Mouse (Mus musculus) liver, embryonic 14.5 days (tissue): ENCODE results near the gene Sf3a1. TPM values are rescaled to one million over a fixed set of nuclear protein-coding genes. Genes with fewer than 3 reads are reported as not detected.

ENCODE experiments used
- ATAC-seq: fragments of 200-750 bp; cut with Nextera tagmentation; 2 replicates; pipeline ENCODE4 v1.8.0; 2017; ENCODE audit warnings: moderate number of reproducible peaks, mild to moderate bottlenecking, moderate library complexity; ENCODE audit not compliant: insufficient read depth
- DNase-seq, 3 experiments: peaks; one replicate each; pipeline ENCODE4 v3.0.0-alpha.2; 2012 to 2013; ENCODE audit warnings: low read depth in 3 of 3, low spot score in 3 of 3
- H3K27ac ChIP-seq: fragments of 300-500 bp; sonication (generic); 2 replicates; pipeline ENCODE4 v1.5.1; 2014; ENCODE audit warnings: moderate library complexity, mild to moderate bottlenecking, control low read depth, inconsistent platforms
- H3K27me3 ChIP-seq: fragments of 300-500 bp; sonication (generic); 2 replicates; pipeline ENCODE4 v1.6.1; 2014; ENCODE audit warnings: mild to moderate bottlenecking, low read length, moderate library complexity; ENCODE audit not compliant: control insufficient read depth, insufficient read depth
- H3K36me3 ChIP-seq: fragments of 300-500 bp; sonication (generic); replicated peaks from 2 replicates; pipeline ENCODE4 v1.6.1; 2014; ENCODE audit warnings: low read depth; ENCODE audit not compliant: control insufficient read depth, insufficient read depth
- H3K4me1 ChIP-seq, 2 experiments: fragments of 200-500 bp in 1 of 2; fragments of 300-500 bp in 1 of 2; sonication (generic) in 1 of 2; replicated peaks; 2 replicates each; pipeline ENCODE4 v1.6.1; 2012 to 2014; ENCODE audit warnings: antibody characterized with exemption in 1 of 2, inconsistent platforms in 1 of 2, low read length in 1 of 2; ENCODE audit not compliant: control insufficient read depth in 2 of 2, insufficient read depth in 2 of 2
- H3K4me2 ChIP-seq: fragments of 300-500 bp; sonication (generic); 2 replicates; pipeline ENCODE4 v1.6.1; 2014; ENCODE audit warnings: low read depth, mild to moderate bottlenecking, control low read depth, moderate library complexity
- H3K4me3 ChIP-seq, 2 experiments: fragments of 200-500 bp in 1 of 2; fragments of 300-500 bp in 1 of 2; sonication (generic) in 1 of 2; 2 replicates each; pipeline ENCODE4 v1.5.1; 2012 to 2014; ENCODE audit warnings: low read depth in 2 of 2, low read length in 2 of 2, mild to moderate bottlenecking in 2 of 2, control low read depth in 1 of 2, inconsistent platforms in 1 of 2, moderate library complexity in 1 of 2; ENCODE audit not compliant: insufficient read depth in 1 of 2
- H3K9ac ChIP-seq: fragments of 300-500 bp; sonication (generic); replicated peaks from 2 replicates; pipeline ENCODE4 v1.6.1; 2014; ENCODE audit warnings: mild to moderate bottlenecking, control low read depth, moderate library complexity
- H3K9me3 ChIP-seq: fragments of 300-500 bp; sonication (generic); 2 replicates; pipeline ENCODE4 v1.6.1; 2016; ENCODE audit warnings: low read length, mixed read lengths; ENCODE audit not compliant: control insufficient read depth
- CTCF ChIP-seq: IDR thresholded peaks from 2 replicates; pipeline ENCODE4 v1.5.1; 2016; ENCODE audit warnings: antibody characterized with exemption, low read depth, control low read depth
- EP300 ChIP-seq: IDR thresholded peaks from 2 replicates; pipeline ENCODE4 v1.6.1; 2016; ENCODE audit warnings: antibody characterized with exemption, low read depth
- WGBS: fragments of 180-500 bp; shearing (Covaris S2); extraction: QIAGEN DNeasy Blood & Tissue Kit; methylation state at CpG from one replicate; pipeline ENCODE4 v1.1.7; 2014; ENCODE audit not compliant: insufficient replicate concordance; 5-methylcytosine and 5-hydroxymethylcytosine counted together
- polyA plus RNA-seq, 2 experiments: library from polyadenylated mRNA; depleted of rRNA in 1 of 2; stranded (reverse) in 1 of 2; unstranded in 1 of 2; fragments of >200 nt; fragmentation: Nextera tagmentation in 1 of 2; extraction: Ambion mirVana in 1 of 2; gene quantifications; 2 replicates each; pipeline versions ENCODE4 v1.2.1 to v1.2.3; 2012 to 2014

Gene Sf3a1
- polyA plus RNA-seq, 2 experiments = 18.6 to 23.5 TPM

DNA sequence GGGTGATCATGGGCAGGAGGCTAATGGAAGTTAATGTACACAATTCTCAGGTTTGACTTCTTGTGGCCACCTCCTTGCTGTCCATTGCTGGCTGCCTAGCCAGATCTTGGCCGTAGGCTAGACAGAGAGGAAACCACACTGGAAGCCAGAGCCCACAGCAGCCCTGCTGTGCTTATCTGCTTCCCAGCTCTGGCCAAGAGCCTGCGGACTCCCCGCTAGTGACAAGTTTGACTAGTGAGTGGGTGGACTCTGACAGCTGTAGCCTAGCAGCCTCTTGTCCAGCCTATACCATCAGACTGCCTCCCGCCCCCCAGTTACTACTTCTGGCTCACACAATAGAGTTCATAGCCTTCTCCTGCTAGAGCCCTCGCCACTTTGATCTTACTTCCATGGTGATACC, 40.5 kb upstream of the Sf3a1 start:
- H3K4me1 ChIP-seq = peaks cover 16 to 40% of the 10 kb centered on the region in 2 experiments
- ATAC-seq = no peak
- no peak for DNase-seq
- peaks cover 32% of the 10 kb centered on the region for H3K27me3 ChIP-seq
- 8% methylated on average over 5 of the region's 5 CpGs for WGBS
- H3K27ac ChIP-seq = no peak overlapping the region
- no peak for TF ChIP-seq CTCF
- no peak for TF ChIP-seq EP300
- no peaks in the 10 kb centered on the region for H3K36me3 ChIP-seq
- no peak overlapping the region for H3K9ac ChIP-seq
- no peak overlapping the region for H3K4me2 ChIP-seq
- H3K9me3 ChIP-seq = no peaks in the 10 kb centered on the region
- H3K4me3 ChIP-seq = no peak overlapping the region

DNA sequence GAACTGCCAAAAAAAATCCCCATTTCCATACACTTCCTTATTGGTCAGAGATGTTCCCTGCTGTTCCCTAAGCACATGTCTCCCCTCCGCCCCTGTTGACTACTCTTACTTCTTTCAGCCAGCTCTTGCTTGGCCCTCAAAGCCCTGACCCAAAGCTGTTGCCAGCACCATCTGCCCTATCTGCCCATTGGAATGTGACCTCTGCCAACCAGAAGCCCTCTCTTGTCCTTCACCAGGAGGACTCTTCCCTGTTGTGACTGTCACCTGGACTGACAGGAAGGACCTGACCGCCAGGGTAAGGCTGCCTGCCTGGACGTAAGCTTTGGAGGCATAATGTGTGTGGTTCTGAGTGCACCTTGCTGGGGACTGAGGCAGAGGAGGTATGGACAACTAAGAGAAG, 38.5 kb upstream of the Sf3a1 start:
- DNase-seq (no peak), ATAC-seq (no peak)
- TF ChIP-seq CTCF (no peak), EP300 (no peak)
- Histone ChIP-seq H3K27me3 (peaks cover 32% of the 10 kb centered on the region), H3K9me3 (no peaks in the 10 kb centered on the region; the same call in 1 of the 2 replicates), H3K4me1 (peaks cover 14 to 32% of the 10 kb centered on the region in 2 experiments), H3K36me3 (no peaks in the 10 kb centered on the region), H3K9ac (no peak overlapping the region), H3K27ac (no peak overlapping the region), H3K4me3 (no peak overlapping the region), H3K4me2 (no peak overlapping the region)
- WGBS = 81% methylated on average over 3 of the region's 3 CpGs

DNA sequence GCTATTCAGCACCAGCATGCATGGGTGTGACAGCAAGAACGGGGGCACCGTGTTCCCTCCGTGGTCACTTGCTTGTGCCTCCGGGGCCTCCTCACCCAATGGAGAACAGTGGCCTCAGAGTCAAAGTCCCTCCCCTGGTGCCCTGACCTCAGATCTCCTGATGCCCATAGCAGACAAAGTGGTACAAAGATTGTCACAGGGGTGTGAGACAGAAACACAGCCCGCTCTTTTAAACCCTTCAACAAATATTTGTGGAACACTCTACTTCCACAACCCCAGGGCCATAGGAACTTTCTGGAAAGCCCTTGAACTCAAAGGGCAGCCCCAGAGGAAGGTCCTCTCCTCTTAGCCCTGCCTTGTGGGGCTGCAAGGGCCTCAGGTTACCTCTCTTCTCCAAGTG, 37.9 kb upstream of the Sf3a1 start:
- Histone ChIP-seq H3K4me2 (no peak overlapping the region), H3K27ac (no peak overlapping the region), H3K36me3 (no peaks in the 10 kb centered on the region), H3K4me1 (peaks cover 9 to 27% of the 10 kb centered on the region in 2 experiments), H3K27me3 (peaks cover 31% of the 10 kb centered on the region), H3K4me3 (no peak overlapping the region), H3K9me3 (no peaks in the 10 kb centered on the region; the same call in 1 of the 2 replicates), H3K9ac (no peak overlapping the region)
- TF ChIP-seq EP300 = no peak
- TF ChIP-seq CTCF = no peak
- no peak for ATAC-seq
- WGBS = 52% methylated on average over 5 of the region's 5 CpGs
- no peak for DNase-seq

DNA sequence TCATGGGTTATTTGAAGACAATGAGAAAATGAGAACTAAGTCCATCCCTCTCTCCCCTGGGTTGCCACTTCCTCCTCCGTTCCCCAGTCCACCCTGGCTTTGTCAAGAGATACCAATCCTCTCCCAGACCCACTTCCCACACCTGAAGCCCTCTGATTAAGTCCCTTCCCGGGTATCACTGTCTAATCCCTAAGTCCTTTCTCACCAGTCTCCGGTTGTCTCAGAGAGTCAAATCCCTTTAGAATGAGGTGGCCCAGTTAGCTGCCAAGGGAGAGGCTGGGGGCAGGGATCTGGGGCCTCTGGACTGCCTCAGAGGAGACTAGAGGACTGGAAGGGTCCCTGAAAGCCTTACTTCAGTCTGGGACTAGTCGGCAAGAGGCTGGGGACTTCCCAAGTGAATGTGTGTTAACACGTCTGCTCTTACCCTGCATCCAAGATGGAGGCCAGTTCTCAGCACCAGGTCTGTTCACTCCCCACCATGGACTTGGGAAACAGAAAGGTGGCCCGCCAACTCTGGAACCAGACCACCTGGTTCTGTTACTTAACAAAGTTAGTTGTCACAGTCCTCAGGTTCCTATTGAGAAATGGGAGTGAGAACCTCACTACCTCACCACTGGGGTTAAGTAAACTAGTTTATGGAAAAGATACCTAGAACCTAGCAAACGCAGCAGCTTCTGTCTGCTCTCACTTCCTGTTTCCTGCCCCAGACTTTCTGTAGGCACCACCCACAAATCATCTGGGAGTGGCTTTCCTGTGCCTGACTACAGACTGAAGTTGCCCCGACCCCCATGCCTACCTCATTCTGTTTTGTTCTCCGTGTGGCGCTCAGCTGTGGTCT, 37.2 kb upstream of the Sf3a1 start, which contains the start of gene Sec14l2:
Sec14l2 (minus strand) TSS at position 674 of the 838 bp plus-strand sequence.
- Histone ChIP-seq H3K4me2 (peak within 1 kb of the TSS; percentile 43), H3K27me3 (peaks cover 24% of the 10 kb centered on the region), H3K36me3 (no peaks in the 10 kb centered on the region), H3K27ac (no peak within 1 kb of the TSS), H3K4me3 (no peak within 1 kb of the TSS), H3K9me3 (no peaks in the 10 kb centered on the region; the same call in 1 of the 2 replicates), H3K9ac (0 out of 2 replicates have a peak within 1 kb of the TSS, but pooled peaks have one; percentile 16), H3K4me1 (peaks cover 4 to 23% of the 10 kb centered on the region in 2 experiments)
- TF ChIP-seq CTCF = no peak
- TF ChIP-seq EP300 = no peak
- DNase-seq (no peak), ATAC-seq (no peak)
- WGBS = 34% methylated on average over 10 of the region's 10 CpGs

DNA sequence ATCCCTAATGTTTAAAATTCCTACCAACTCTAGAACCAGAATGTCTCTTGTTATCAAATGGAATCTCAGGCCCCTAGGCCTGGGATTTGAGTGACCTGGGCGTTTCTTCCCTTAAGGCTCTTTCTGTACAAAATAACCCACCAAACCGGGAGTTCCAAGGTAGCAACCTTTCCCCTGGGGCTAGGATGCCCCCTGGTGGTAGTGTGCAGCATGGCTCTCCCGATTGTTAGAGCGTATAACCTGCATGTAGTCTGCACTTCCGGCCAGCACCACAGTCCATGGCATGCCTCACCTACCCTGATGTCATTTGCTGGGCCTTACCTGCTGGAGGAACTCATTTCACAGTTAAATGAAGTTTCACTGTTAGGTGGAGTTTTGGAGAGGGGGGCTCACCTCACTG, 36.2 kb upstream of the Sf3a1 start:
- H3K4me1 ChIP-seq = peaks cover 4 to 22% of the 10 kb centered on the region in 2 experiments
- H3K27ac ChIP-seq = no peak overlapping the region
- H3K36me3 ChIP-seq = no peaks in the 10 kb centered on the region
- no peak for TF ChIP-seq EP300
- TF ChIP-seq CTCF = peak; percentile 94
- H3K4me3 ChIP-seq = no peak overlapping the region
- WGBS = 39% methylated on average over 5 of the region's 5 CpGs
- ATAC-seq (0 out of 2 replicates have a peak, but pooled peaks have one; percentile 21), DNase-seq (no peak)
- H3K27me3 ChIP-seq = peaks cover 14% of the 10 kb centered on the region
- no peak overlapping the region for H3K9ac ChIP-seq
- H3K4me2 ChIP-seq = 0 out of 2 replicates have a peak overlapping the region, but pooled peaks have one; percentile 43
- H3K9me3 ChIP-seq = no peaks in the 10 kb centered on the region; the same call in 1 of the 2 replicates
